Mouse (Mus musculus): ENCODE results near the gene Pnldc1.
"Not testable (repeated sequence)": the region's sequence is repeated elsewhere in the genome, so short reads cannot be mapped to it uniquely, and the experiment has no call there.

Gene Pnldc1

GRCm38 (mm10) chr17:12906436-12906835, 3.6 kb downstream of the Pnldc1 start:
- no peak for DNase-seq (ENCODE audit: low spot score)

GRCm38 (mm10) chr17:12905810-12906209, 4.2 kb downstream of the Pnldc1 start:
- no peak for DNase-seq (ENCODE audit: low spot score)

- no peak for DNase-seq (ENCODE audit: low spot score)
These were observed 5.7 kb downstream of the Pnldc1 start for GRCm38 (mm10) chr17:12904349-12904748.

- DNase-seq (ENCODE audit: low spot score), result peak; percentile 24
These were observed 6.4 kb downstream of the Pnldc1 start for GRCm38 (mm10) chr17:12903372-12904333.

GRCm38 (mm10) chr17:12902291-12902690, 7.7 kb downstream of the Pnldc1 start:
- DNase-seq (ENCODE audit: low spot score), result no peak

- not testable (repeated sequence) for DNase-seq (ENCODE audit: low spot score)
These were observed 11.4 kb downstream of the Pnldc1 start for GRCm38 (mm10) chr17:12898607-12899006.

- no peak for DNase-seq (ENCODE audit: low spot score)
These were observed 12.4 kb downstream of the Pnldc1 start for GRCm38 (mm10) chr17:12897674-12898073.

- DNase-seq (ENCODE audit: low spot score), result no peak
These were observed 18.0 kb downstream of the Pnldc1 start for GRCm38 (mm10) chr17:12892033-12892432.

- no peak for DNase-seq (ENCODE audit: low spot score)
These were observed 19.0 kb downstream of the Pnldc1 start for GRCm38 (mm10) chr17:12891054-12891453.

- DNase-seq (ENCODE audit: low spot score), result no peak
These were observed 22.8 kb downstream of the Pnldc1 start for GRCm38 (mm10) chr17:12887021-12887775.

- no peak for DNase-seq (ENCODE audit: low spot score)
These were observed 23.4 kb downstream of the Pnldc1 start for GRCm38 (mm10) chr17:12886620-12887019.

- no peak for DNase-seq (ENCODE audit: low spot score)
These were observed 28.8 kb downstream of the Pnldc1 start for GRCm38 (mm10) chr17:12881216-12881615.

- peak; percentile 85 for DNase-seq (ENCODE audit: low spot score)
These were observed 29.9 kb downstream of the Pnldc1 start for GRCm38 (mm10) chr17:12880178-12880577.

- no peak for DNase-seq (ENCODE audit: low spot score)
These were observed 34.3 kb downstream of the Pnldc1 start, which contains the start of gene Mrgprh for GRCm38 (mm10) chr17:12875734-12876133. Gene Mrgprh (plus strand): TSS chr17:12876034.

GRCm38 (mm10) chr17:12872275-12873028, 37.6 kb downstream of the Pnldc1 start:
- no peak for DNase-seq (ENCODE audit: low spot score)

GRCm38 (mm10) chr17:12868640-12869039, 41.4 kb downstream of the Pnldc1 start:
- DNase-seq (ENCODE audit: low spot score), result no peak

GRCm38 (mm10) chr17:12868043-12868442, 42.0 kb downstream of the Pnldc1 start, which contains the start of gene Mas1:
Gene Mas1 (minus strand): TSS chr17:12868143.
- no peak for DNase-seq (ENCODE audit: low spot score)

GRCm38 (mm10) chr17:12866853-12867252, 43.2 kb downstream of the Pnldc1 start:
- no peak for DNase-seq (ENCODE audit: low spot score)

GRCm38 (mm10) chr17:12865407-12865806, 44.6 kb downstream of the Pnldc1 start:
- no peak for DNase-seq (ENCODE audit: low spot score)

GRCm38 (mm10) chr17:12864111-12864510, 45.9 kb downstream of the Pnldc1 start:
- no peak for DNase-seq (ENCODE audit: low spot score)

- DNase-seq (ENCODE audit: low spot score), result no peak
These were observed 51.0 kb downstream of the Pnldc1 start for GRCm38 (mm10) chr17:12859006-12859520.

GRCm38 (mm10) chr17:12858072-12858471, 52.0 kb downstream of the Pnldc1 start:
- DNase-seq (ENCODE audit: low spot score), result no peak
